Mouse (Mus musculus): ENCODE results near the gene Bola1.

DNA sequence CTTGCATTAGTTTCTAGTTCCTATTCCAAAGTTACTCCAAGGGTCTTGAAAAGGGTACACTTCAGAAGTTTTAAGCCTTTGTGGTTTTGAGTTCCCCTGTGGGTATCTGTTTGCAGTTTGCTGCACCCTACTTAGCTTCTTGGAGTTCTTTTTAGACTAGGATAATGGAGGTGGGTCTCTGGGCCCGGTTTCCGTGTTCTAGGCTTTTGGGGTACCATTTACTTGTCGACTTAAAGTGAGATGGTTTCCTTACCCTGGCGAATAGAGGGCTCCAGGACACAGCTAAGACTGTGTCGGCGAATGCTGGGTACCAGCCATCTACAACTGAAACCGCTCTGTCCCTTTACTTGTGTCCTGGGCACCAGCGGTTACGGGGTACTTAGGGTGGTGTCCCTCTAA is 2.1 kb upstream of the Bola1 start:
- TF ChIP-seq CTCF (conservative IDR thresholded peaks at IDR 0.05; ENCODE audit: insufficient read depth, insufficient read length, low read depth, low read length) (no peak), POLR2A (IDR thresholded peaks at IDR 0.05; ENCODE audit: low read depth, low read length) (no peak)
